Mouse (Mus musculus) induced T-regulatory cell, adult 2 months (primary cell): Measurements from ENCODE around the gene Atp6ap1.

Experiments
- DNase-seq: peaks from one replicate; pipeline ENCODE4 v3.0.0-alpha.2; 2012; ENCODE audit warnings: low read depth

Atp6ap1 gene

GRCm38 (mm10) chrX:74304867-74305700 is 8.2 kb downstream of the Atp6ap1 start, which contains the start of gene Gdi1:
Gdi1 (plus strand) TSS chrX:74304998.
- DNase-seq: peak; percentile 90

GRCm38 (mm10) chrX:74312540-74313464 is 15.9 kb downstream of the Atp6ap1 start, which contains the start of gene Fam50a:
Fam50a (plus strand) TSS chrX:74313033.
- DNase-seq: peak; percentile 91

- peak; percentile 72 for DNase-seq
Observed at GRCm38 (mm10) chrX:74328725-74329161, 31.8 kb downstream of the Atp6ap1 start, which contains the start of gene Plxna3. Plxna3 (plus strand) TSS chrX:74329066.

- no peak for DNase-seq
Observed at GRCm38 (mm10) chrX:74329215-74329671, 32.3 kb downstream of the Atp6ap1 start.

- no peak for DNase-seq
Observed at GRCm38 (mm10) chrX:74330166-74330930, 33.5 kb downstream of the Atp6ap1 start.

- DNase-seq: no peak
Observed at GRCm38 (mm10) chrX:74352645-74353466, 56.0 kb downstream of the Atp6ap1 start.

- DNase-seq: peak; percentile 88
Observed at GRCm38 (mm10) chrX:74353467-74353770, 56.5 kb downstream of the Atp6ap1 start, which contains the start of gene Lage3. Lage3 (minus strand) TSS chrX:74353618.
